Mouse (Mus musculus): ENCODE measurements around the gene Akna. TPM values are rescaled to one million over a fixed set of nuclear protein-coding genes. Genes with fewer than 3 reads are reported as not detected.
"Not testable (repeated sequence)": the region's sequence is repeated elsewhere in the genome, so short reads cannot be mapped to it uniquely, and the experiment has no call there.

The Akna gene
- polyA plus RNA-seq, 1 experiment from 2014 or later: 10.6 TPM

DNA sequence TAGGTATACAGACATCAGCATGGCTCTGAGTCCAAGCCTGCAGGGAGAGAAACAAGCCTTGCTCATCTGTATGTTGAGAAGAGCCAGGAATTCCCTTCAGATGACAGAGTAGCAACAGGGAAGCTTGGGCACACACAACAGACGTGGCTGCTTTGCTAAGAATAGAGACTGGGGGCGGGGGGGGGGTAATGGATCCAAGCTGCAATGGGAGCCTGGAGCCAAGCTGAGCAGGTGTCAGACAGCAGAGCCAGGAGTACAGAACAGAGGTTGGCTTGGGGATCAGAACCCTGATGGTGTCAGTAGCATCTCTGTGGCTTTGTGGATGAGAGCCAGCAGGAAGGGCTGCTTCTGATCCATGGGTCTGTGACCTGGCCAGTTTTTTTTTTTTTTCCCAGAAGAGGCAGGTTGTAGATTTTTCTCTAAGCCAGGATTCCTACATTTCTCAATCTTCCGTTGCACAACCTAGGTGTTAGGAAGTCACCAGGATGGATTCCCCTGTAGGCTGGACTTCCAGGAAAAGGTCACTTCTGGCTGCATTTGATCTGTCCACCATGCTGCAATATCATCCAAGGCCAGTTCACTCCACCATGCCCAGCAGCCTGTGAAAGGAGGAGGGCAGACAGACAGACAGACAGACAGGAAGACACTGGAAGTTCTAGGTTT is 64.6 kb downstream of the Akna start:
- Histone ChIP-seq H3K9ac (ENCODE audit: low read length) (no peak overlapping the region), H3K9me3 (ENCODE audit: control insufficient read depth, low read length) (no peaks in the 10 kb centered on the region), H3K27me3 (ENCODE audit: control insufficient read depth, insufficient read depth, low read depth, low read length) (no peaks in the 10 kb centered on the region), H3K4me2 (ENCODE audit: low read depth, low read length) (no peak overlapping the region), H3K4me1 (replicated peaks; ENCODE audit: control insufficient read depth, insufficient read depth, low read length) (no peaks in the 10 kb centered on the region), H3K4me3 (ENCODE audit: low read length) (no peak overlapping the region), H3K36me3 (ENCODE audit: control insufficient read depth, insufficient read depth, low read length) (peaks cover 2% of the 10 kb centered on the region; the same call in 1 of the 2 replicates), H3K27ac (ENCODE audit: low read length) (no peak overlapping the region)
- ATAC-seq (ENCODE audit: low read depth): no peak
- WGBS: 65% methylated on average over 3 of the region's 3 CpGs

GRCm38 (mm10) chr4:63333403-63333802 is 69.8 kb downstream of the Akna start:
- Histone ChIP-seq H3K4me1 (replicated peaks; ENCODE audit: control insufficient read depth, insufficient read depth, low read length) (no peaks in the 10 kb centered on the region), H3K4me2 (ENCODE audit: low read depth, low read length) (no peak overlapping the region), H3K4me3 (ENCODE audit: low read length) (no peak overlapping the region), H3K36me3 (ENCODE audit: control insufficient read depth, insufficient read depth, low read length) (peaks cover 24% of the 10 kb centered on the region), H3K27ac (ENCODE audit: low read length) (no peak overlapping the region), H3K27me3 (ENCODE audit: control insufficient read depth, insufficient read depth, low read depth, low read length) (no peaks in the 10 kb centered on the region), H3K9ac (ENCODE audit: low read length) (no peak overlapping the region), H3K9me3 (ENCODE audit: control insufficient read depth, low read length) (no peaks in the 10 kb centered on the region)
- ATAC-seq (ENCODE audit: low read depth): no peak
- WGBS: 90% methylated on average over 4 of the region's 4 CpGs

- Histone ChIP-seq H3K27me3 (ENCODE audit: control insufficient read depth, insufficient read depth, low read depth, low read length) (no peaks in the 10 kb centered on the region), H3K27ac (ENCODE audit: low read length) (no peak overlapping the region), H3K4me1 (replicated peaks; ENCODE audit: control insufficient read depth, insufficient read depth, low read length) (no peaks in the 10 kb centered on the region), H3K9me3 (ENCODE audit: control insufficient read depth, low read length) (no peaks in the 10 kb centered on the region), H3K9ac (ENCODE audit: low read length) (no peak overlapping the region), H3K4me3 (ENCODE audit: low read length) (no peak overlapping the region), H3K36me3 (ENCODE audit: control insufficient read depth, insufficient read depth, low read length) (peaks cover 40% of the 10 kb centered on the region), H3K4me2 (ENCODE audit: low read depth, low read length) (no peak overlapping the region)
- ATAC-seq (ENCODE audit: low read depth): no peak
- WGBS: 73% methylated on average over 8 of the region's 8 CpGs
These were observed 79.8 kb downstream of the Akna start for GRCm38 (mm10) chr4:63323275-63323815.

GRCm38 (mm10) chr4:63319566-63319965 is 83.6 kb downstream of the Akna start:
- H3K9me3 ChIP-seq (ENCODE audit: control insufficient read depth, low read length); H3K4me2 ChIP-seq (ENCODE audit: low read depth, low read length); H3K27me3 ChIP-seq (ENCODE audit: control insufficient read depth, insufficient read depth, low read depth, low read length); H3K27ac ChIP-seq (ENCODE audit: low read length); ATAC-seq (ENCODE audit: low read depth); H3K4me3 ChIP-seq (ENCODE audit: low read length); H3K9ac ChIP-seq (ENCODE audit: low read length); H3K4me1 ChIP-seq (replicated peaks; ENCODE audit: control insufficient read depth, insufficient read depth, low read length): not testable (repeated sequence)
- peaks cover 39% of the 10 kb centered on the region for H3K36me3 ChIP-seq (ENCODE audit: control insufficient read depth, insufficient read depth, low read length)
- 20% methylated on average over 3 of the region's 3 CpGs for WGBS

Other genes starting within 250 kb of the Akna start
- gene Ambp, start 248.6 kb downstream of the Akna start, polyA plus RNA-seq (2015; fragmentation: Nextera tagmentation; extraction: Ambion mirVana): 2.3 and 22.1 TPM in 2 replicates
- gene Kif12, start 231.2 kb downstream of the Akna start, polyA plus RNA-seq (2015; fragmentation: Nextera tagmentation; extraction: Ambion mirVana): 4.8 and 5.4 TPM in 2 replicates
- gene Col27a1, start 189.3 kb downstream of the Akna start, polyA plus RNA-seq (2015; fragmentation: Nextera tagmentation; extraction: Ambion mirVana): 16.4 and 18.3 TPM in 2 replicates
- 0.48 TPM in 1 of 2 replicates, not detected in the other for gene Orm1, start 58.8 kb downstream of the Akna start, polyA plus RNA-seq (2015; fragmentation: Nextera tagmentation; extraction: Ambion mirVana)
- gene Orm3, start 47.2 kb downstream of the Akna start, polyA plus RNA-seq (2015; fragmentation: Nextera tagmentation; extraction: Ambion mirVana): not detected in 2 replicates
- not detected in 2 replicates for gene Orm2, start 40.9 kb downstream of the Akna start, polyA plus RNA-seq (2015; fragmentation: Nextera tagmentation; extraction: Ambion mirVana)
- 2.6 and 2.7 TPM in 2 replicates for gene Whrn, start 92.6 kb upstream of the Akna start, polyA plus RNA-seq (2015; fragmentation: Nextera tagmentation; extraction: Ambion mirVana)
- gene Atp6v1g1, start 141.4 kb upstream of the Akna start, polyA plus RNA-seq (2015; fragmentation: Nextera tagmentation; extraction: Ambion mirVana): 271 and 284 TPM in 2 replicates
- gene Tmem268, start 155.4 kb upstream of the Akna start, polyA plus RNA-seq (2015; fragmentation: Nextera tagmentation; extraction: Ambion mirVana): 8.8 and 9.6 TPM in 2 replicates
- gene Gm11213, start 201.9 kb upstream of the Akna start, polyA plus RNA-seq (2015; fragmentation: Nextera tagmentation; extraction: Ambion mirVana): not detected in 2 replicates
- not detected in 2 replicates for gene Tex48, start 219.1 kb upstream of the Akna start, polyA plus RNA-seq (2015; fragmentation: Nextera tagmentation; extraction: Ambion mirVana)

All from lung, embryonic 16.5 days (tissue).